Mouse (Mus musculus) liver, adult 2 months (tissue): ENCODE measurements around the gene Ercc6l.

Experiments used
- CTCF ChIP-seq: fragments of 200-500 bp; IDR thresholded peaks from 2 replicates; pipeline ENCODE4 v1.5.1; 2011; ENCODE audit warnings: low read depth, low read length, control low read depth
- POLR2A ChIP-seq: fragments of 200-500 bp; IDR thresholded peaks from 2 replicates; pipeline ENCODE4 v1.6.1; 2011; ENCODE audit warnings: low read length, control low read depth; ENCODE audit not compliant: insufficient read depth; ENCODE audit errors: extremely low read depth

DNA sequence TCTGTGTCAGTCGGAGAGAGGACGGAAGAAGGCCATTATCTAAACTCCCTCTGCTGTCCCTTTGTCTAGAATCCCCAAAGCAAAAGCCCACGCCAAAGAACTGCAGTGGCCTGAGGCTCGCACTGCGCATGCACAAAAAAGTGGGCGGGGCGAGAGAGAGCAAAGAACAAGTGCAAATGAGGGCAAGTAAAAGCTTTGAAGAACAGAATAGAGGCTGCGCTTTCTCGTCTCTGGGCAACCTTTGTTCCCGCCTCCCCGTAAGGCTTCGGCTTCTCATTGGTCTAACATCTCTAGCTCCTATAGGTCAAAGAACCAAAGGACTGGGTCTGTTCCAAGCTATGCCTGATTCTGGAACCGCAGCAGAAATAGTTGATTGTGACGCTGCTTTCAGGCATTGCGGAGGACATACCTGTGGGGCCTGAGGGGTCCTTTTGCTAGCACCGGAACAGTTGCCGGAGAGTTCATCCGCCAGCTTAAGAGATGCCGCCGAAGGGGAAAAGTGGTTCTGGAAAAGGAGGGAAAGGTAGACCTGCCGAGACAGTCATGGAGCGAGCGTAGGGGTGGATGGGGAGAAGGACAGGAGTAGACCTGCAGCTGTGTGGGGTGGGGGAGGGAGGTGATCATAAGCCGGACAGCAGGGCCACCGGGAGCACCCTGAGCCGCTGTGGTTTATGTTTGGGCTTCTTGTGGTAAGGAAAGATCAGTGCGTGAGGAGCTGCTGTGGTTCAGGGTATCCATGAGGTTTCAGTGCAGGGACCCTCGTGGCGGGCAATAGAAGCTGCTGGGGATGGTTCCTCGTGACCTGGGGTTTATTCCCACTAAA, 37.6 kb downstream of the Ercc6l start, which contains the start of gene Pin4:
- no peak for TF ChIP-seq CTCF
- no peak for TF ChIP-seq POLR2A
